Mouse (Mus musculus) thymus, postnatal 0 days (tissue): ENCODE measurements around the gene Prlr. TPM values are rescaled to one million over a fixed set of nuclear protein-coding genes. Genes with fewer than 3 reads are reported as not detected.
A peak's percentile ranks its signal among the peaks of the same experiment; 100 is the strongest.

Experiments used
- DNase-seq: peaks from one replicate; pipeline ENCODE4 v3.0.0-alpha.2; 2015; ENCODE audit warnings: low spot score
- polyA plus RNA-seq: library from polyadenylated mRNA; unstranded; fragments of >200 nt; fragmentation: Nextera tagmentation; extraction: Ambion mirVana; gene quantifications from 2 replicates; pipeline ENCODE4 v1.2.1, GENCODE M21; 2015

Gene Prlr
- polyA plus RNA-seq, 1 experiment from 2014 or later: 0.62 TPM

- DNase-seq: no peak
Observed at GRCm38 (mm10) chr15:10228636-10229035, 51.6 kb downstream of the Prlr start.

GRCm38 (mm10) chr15:10235977-10236376 lies 58.9 kb downstream of the Prlr start:
- peak; percentile 53 for DNase-seq

- peak; percentile 80 for DNase-seq
Observed at GRCm38 (mm10) chr15:10236812-10237211, 59.8 kb downstream of the Prlr start.

GRCm38 (mm10) chr15:10238454-10238853 lies 61.4 kb downstream of the Prlr start:
- no peak for DNase-seq

- no peak for DNase-seq
Observed at GRCm38 (mm10) chr15:10240228-10240795, 63.3 kb downstream of the Prlr start.

GRCm38 (mm10) chr15:10242250-10242649 lies 65.2 kb downstream of the Prlr start:
- no peak for DNase-seq

- DNase-seq: no peak
Observed at GRCm38 (mm10) chr15:10249285-10249684, 72.2 kb downstream of the Prlr start.

GRCm38 (mm10) chr15:10250784-10251183 lies 73.7 kb downstream of the Prlr start:
- DNase-seq: no peak

GRCm38 (mm10) chr15:10252526-10252925 lies 75.5 kb downstream of the Prlr start:
- DNase-seq: no peak

GRCm38 (mm10) chr15:10262219-10262618 lies 85.2 kb downstream of the Prlr start:
- DNase-seq: no peak

GRCm38 (mm10) chr15:10262641-10263040 lies 85.6 kb downstream of the Prlr start:
- no peak for DNase-seq

GRCm38 (mm10) chr15:10263420-10263819 lies 86.4 kb downstream of the Prlr start:
- no peak for DNase-seq

GRCm38 (mm10) chr15:10264885-10265284 lies 87.8 kb downstream of the Prlr start:
- no peak for DNase-seq

GRCm38 (mm10) chr15:10267251-10267650 lies 90.2 kb downstream of the Prlr start:
- DNase-seq: no peak

GRCm38 (mm10) chr15:10276386-10276785 lies 99.3 kb downstream of the Prlr start:
- DNase-seq: no peak

GRCm38 (mm10) chr15:10277461-10277860 lies 100.4 kb downstream of the Prlr start:
- no peak for DNase-seq

GRCm38 (mm10) chr15:10281546-10281945 lies 104.5 kb downstream of the Prlr start:
- DNase-seq: no peak

- no peak for DNase-seq
Observed at GRCm38 (mm10) chr15:10283661-10284060, 106.6 kb downstream of the Prlr start.

- DNase-seq: no peak
Observed at GRCm38 (mm10) chr15:10296570-10296969, 119.5 kb downstream of the Prlr start.

- DNase-seq: no peak
Observed at GRCm38 (mm10) chr15:10298058-10298457, 121.0 kb downstream of the Prlr start.

- DNase-seq: no peak
Observed at GRCm38 (mm10) chr15:10299467-10299866, 122.4 kb downstream of the Prlr start.

- no peak for DNase-seq
Observed at GRCm38 (mm10) chr15:10306461-10306860, 129.4 kb downstream of the Prlr start.

- no peak for DNase-seq
Observed at GRCm38 (mm10) chr15:10311826-10312225, 134.8 kb downstream of the Prlr start.
